Mouse (Mus musculus) heart, adult 2 months (tissue): Measurements from ENCODE around the gene Tox2.

Experiments used
- CTCF ChIP-seq: fragments of 200-600 bp; IDR thresholded peaks from 2 replicates; pipeline ENCODE4 v1.8.1; 2022; ENCODE audit warnings: antibody characterized with exemption, mild to moderate bottlenecking, moderate library complexity
- EP300 ChIP-seq: fragments of 200-500 bp; IDR thresholded peaks from 2 replicates; pipeline ENCODE4 v1.6.1; 2011; ENCODE audit warnings: low read depth, low read length, control low read depth; ENCODE audit not compliant: insufficient read depth
- POLR2A ChIP-seq: fragments of 200-500 bp; IDR thresholded peaks from 2 replicates; pipeline ENCODE4 v1.6.1; 2011; ENCODE audit warnings: mild to moderate bottlenecking, low read depth, low read length, control low read depth; ENCODE audit not compliant: insufficient read depth

GRCm38 (mm10) chr2:163204548-163205261 is 1.8 kb downstream of the Tox2 start:
- TF ChIP-seq CTCF (no peak), EP300 (no peak), POLR2A (no peak)
